14 mouse cellular contexts compared by ENCODE assay signal in the genomic region with DNA sequence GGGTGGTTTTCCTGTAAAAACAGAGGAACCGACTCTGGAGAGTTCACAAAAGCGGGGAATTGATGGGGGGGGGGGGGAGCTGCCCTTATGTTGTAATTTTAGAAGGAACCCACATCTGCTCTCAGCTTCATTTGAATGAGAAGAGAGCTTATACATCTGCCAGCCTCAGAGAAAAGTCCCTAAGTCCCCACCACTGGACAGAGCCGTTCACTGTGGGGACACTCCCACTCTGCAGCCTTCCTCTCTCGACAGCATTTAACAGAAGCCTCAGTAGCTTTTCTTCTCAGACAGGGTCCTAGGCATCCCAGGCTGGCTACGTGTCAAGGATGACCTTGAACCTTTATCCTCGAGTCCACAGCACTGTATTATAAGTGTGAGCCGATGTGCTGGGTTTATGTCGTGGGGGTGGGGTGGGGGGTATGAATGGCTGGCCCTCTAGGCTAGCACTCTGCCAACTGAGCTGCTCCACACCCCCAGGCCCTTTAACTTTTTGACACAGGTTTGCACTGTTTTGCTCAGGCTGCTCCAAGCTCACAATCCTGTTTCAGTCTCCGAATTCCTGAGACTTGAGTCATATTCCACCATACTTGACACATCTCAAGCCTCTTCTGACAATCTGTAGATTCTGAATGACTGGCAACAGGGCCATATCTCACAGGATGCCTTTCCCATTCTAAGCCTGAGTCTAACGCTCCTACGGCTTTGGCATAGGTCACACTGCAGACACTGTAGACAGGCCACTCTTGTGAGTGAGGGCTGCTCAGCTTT. TPM values are rescaled to one million over a fixed set of nuclear protein-coding genes. Genes with fewer than 3 reads are reported as not detected.
DNase-seq lines count a peak whose midpoint lies in the region; ATAC-seq and TF ChIP-seq lines count a peak whose summit lies in the region.
"Had no signal": no experiment of that assay in that cellular context is flagged by ENCODE, and none has a peak within 500 bp of the region (broad histone marks: within the 10 kb centered on the region; RNA-seq: fewer than 3 reads in every experiment).

No protein-coding gene starts in this region.

- intact Hi-C loops in heart, postnatal 25 days (cut with DNase I) = no loop called here

- no peak for ATAC-seq in kidney, embryonic 15.5 days (replicated peaks; ENCODE audit: low FRiP score)
- 0 out of 2 replicates have a peak, but pooled peaks have one; percentile 13 for ATAC-seq in neural tube, embryonic 13.5 days (ENCODE audit: low read depth)
- 0 out of 2 replicates have a peak, but pooled peaks have one; percentile 11 for ATAC-seq in limb, embryonic 14.5 days (ENCODE audit: low FRiP score, low read depth)
- no peak for ATAC-seq in forebrain, embryonic 12.5 days (ENCODE audit: low FRiP score)
- ATAC-seq: inflammation-experienced regulatory T-cells, adult 6 months had no signal

- WGBS in kidney, embryonic 15.5 days = 38% methylated on average over 11 of the region's 11 CpGs
- WGBS in neural tube, embryonic 13.5 days = 57% methylated on average over 11 of the region's 11 CpGs
- 41% methylated on average over 11 of the region's 11 CpGs for WGBS in limb, embryonic 14.5 days
- 65% methylated on average over 11 of the region's 11 CpGs for WGBS in forebrain, embryonic 12.5 days

- H3K27ac ChIP-seq in kidney, embryonic 15.5 days = 0 out of 2 replicates have a peak overlapping the region, but pooled peaks have one; percentile 22
- H3K27ac ChIP-seq in neural tube, embryonic 13.5 days (replicated peaks) = no peak overlapping the region
- H3K27ac ChIP-seq in limb, embryonic 14.5 days (replicated peaks; ENCODE audit: low read depth, low read length) = no peak overlapping the region
- H3K27ac ChIP-seq in forebrain, embryonic 12.5 days = no peak overlapping the region
- H3K27ac ChIP-seq: kidney, postnatal 0 days; liver, embryonic 13.5 days had no signal

- H3K27me3 ChIP-seq in kidney, embryonic 15.5 days = no peaks in the 10 kb centered on the region
- no peaks in the 10 kb centered on the region for H3K27me3 ChIP-seq in neural tube, embryonic 13.5 days
- H3K27me3 ChIP-seq in limb, embryonic 14.5 days (ENCODE audit: control insufficient read depth, insufficient read depth, low read length) = no peaks in the 10 kb centered on the region
- no peaks in the 10 kb centered on the region for H3K27me3 ChIP-seq in forebrain, embryonic 12.5 days
- H3K27me3 ChIP-seq: liver, embryonic 13.5 days had no signal

- DNase-seq in heart, adult 11 months = peak; percentile 89
- no peak for DNase-seq in heart, postnatal 25 days (ENCODE audit: low spot score)
- no peak for DNase-seq in kidney, adult 18-20 months
- no peak for DNase-seq in neural tube, embryonic 10.5 days (ENCODE audit: extremely low spot score, low spot score)
- DNase-seq in limb, embryonic 14.5 days (ENCODE audit: low spot score) = no peak
- DNase-seq: adrenal gland, postnatal 36 days; cerebellum, postnatal 25 days; layer of hippocampus, adult 9-11 months; liver, embryonic 13.5 days had no signal

- H3K9me3 ChIP-seq in kidney, embryonic 15.5 days (replicated peaks) = no peaks in the 10 kb centered on the region
- H3K9me3 ChIP-seq in neural tube, embryonic 13.5 days = no peaks in the 10 kb centered on the region
- no peaks in the 10 kb centered on the region for H3K9me3 ChIP-seq in limb, embryonic 14.5 days (ENCODE audit: control insufficient read depth, low read length)
- H3K9me3 ChIP-seq in forebrain, embryonic 12.5 days = no peaks in the 10 kb centered on the region
- H3K9me3 ChIP-seq: liver, embryonic 13.5 days had no signal

- H3K4me1 ChIP-seq in kidney, embryonic 15.5 days = peaks cover 54% of the 10 kb centered on the region
- peaks cover 90% of the 10 kb centered on the region for H3K4me1 ChIP-seq in neural tube, embryonic 13.5 days (replicated peaks)
- peaks cover 43% of the 10 kb centered on the region for H3K4me1 ChIP-seq in limb, embryonic 14.5 days (ENCODE audit: control insufficient read depth, insufficient read depth, low read length)
- peaks cover 79% of the 10 kb centered on the region for H3K4me1 ChIP-seq in forebrain, embryonic 12.5 days

- no peak overlapping the region for H3K4me2 ChIP-seq in kidney, embryonic 15.5 days
- no peak overlapping the region for H3K4me2 ChIP-seq in neural tube, embryonic 13.5 days
- no peak overlapping the region for H3K4me2 ChIP-seq in limb, embryonic 14.5 days (replicated peaks; ENCODE audit: low read depth, low read length, severe bottlenecking)
- no peak overlapping the region for H3K4me2 ChIP-seq in forebrain, embryonic 12.5 days
- H3K4me2 ChIP-seq: liver, embryonic 13.5 days had no signal

- H3K36me3 ChIP-seq in kidney, embryonic 15.5 days = no peaks in the 10 kb centered on the region
- no peaks in the 10 kb centered on the region for H3K36me3 ChIP-seq in neural tube, embryonic 13.5 days
- 0 out of 2 replicates have a peak, but pooled peaks cover 3% of the 10 kb centered on the region for H3K36me3 ChIP-seq in limb, embryonic 14.5 days (ENCODE audit: control insufficient read depth, insufficient read depth, low read length)
- H3K36me3 ChIP-seq in forebrain, embryonic 12.5 days (replicated peaks) = no peaks in the 10 kb centered on the region

- H3K4me3 ChIP-seq in kidney, embryonic 15.5 days (replicated peaks) = no peak overlapping the region
- H3K4me3 ChIP-seq in neural tube, embryonic 13.5 days = no peak overlapping the region
- H3K4me3 ChIP-seq in limb, embryonic 14.5 days (replicated peaks; ENCODE audit: low read length) = no peak overlapping the region
- no peak overlapping the region for H3K4me3 ChIP-seq in forebrain, embryonic 12.5 days (replicated peaks)
- H3K4me3 ChIP-seq: liver, embryonic 13.5 days had no signal

- H3K9ac ChIP-seq in kidney, embryonic 15.5 days = no peak overlapping the region
- H3K9ac ChIP-seq in neural tube, embryonic 13.5 days = no peak overlapping the region
- peak overlapping the region; percentile 12; the same call in 1 of the 2 replicates for H3K9ac ChIP-seq in limb, embryonic 14.5 days (ENCODE audit: low read depth, low read length, severe bottlenecking)
- no peak overlapping the region for H3K9ac ChIP-seq in forebrain, embryonic 12.5 days
- H3K9ac ChIP-seq: liver, embryonic 13.5 days had no signal

- TF ChIP-seq POLR2A in limb, embryonic 14.5 days (IDR thresholded peaks at IDR 0.05; ENCODE audit: borderline replicate concordance, extremely low read depth, insufficient read depth, insufficient read length) = no peak

RNA-seq across cellular contexts. Expression of a gene that starts 8.0 kb away (rescaled TPM):
- total RNA-seq in heart, postnatal 25 days (2021) = 10 to 100 TPM; 21.9 to 23.4 TPM
- polyA plus RNA-seq in kidney, embryonic 15.5 days (2015; fragmentation: Nextera tagmentation; extraction: Ambion mirVana) = 57.4 and 71.2 TPM in 2 replicates
- 110 and 113 TPM in 2 replicates for polyA plus RNA-seq in neural tube, embryonic 13.5 days (2015; fragmentation: Nextera tagmentation; extraction: Ambion mirVana)
- 27.3 and 31.1 TPM in 2 replicates for polyA plus RNA-seq in limb, embryonic 14.5 days (2012; rRNA removed)
- 41.5 and 49.0 TPM in 2 replicates for polyA plus RNA-seq in limb, embryonic 14.5 days (2014; fragmentation: Nextera tagmentation; extraction: Ambion mirVana)
- 94.1 and 104 TPM in 2 replicates for polyA plus RNA-seq in forebrain, embryonic 12.5 days (2016; fragmentation: Nextera tagmentation; extraction: Ambion mirVana)

Comparison
In these comparisons a context has a peak if more than half of its experiments do, and no peak if none do; other contexts are left out.
1. ATAC-seq: peak in neural tube, embryonic 13.5 days (single experiment) and limb, embryonic 14.5 days (single experiment); none in kidney, embryonic 15.5 days (single experiment) and forebrain, embryonic 12.5 days (single experiment).